Mouse (Mus musculus) C2C12 (cell line): ENCODE measurements around the gene Iqsec1.

Source experiments
- CTCF ChIP-seq: IDR thresholded peaks from one replicate; pipeline ENCODE4 v1.5.1; 2011; ENCODE audit not compliant: control insufficient read depth, insufficient read depth, insufficient read length
- FOSL1 ChIP-seq: IDR thresholded peaks from one replicate; pipeline ENCODE4 v1.8.0; 2011; ENCODE audit warnings: mild to moderate bottlenecking, low read length; ENCODE audit not compliant: poor library complexity, insufficient read depth, severe bottlenecking
- MAX ChIP-seq: IDR thresholded peaks from one replicate; pipeline ENCODE4 v1.6.1; 2011; ENCODE audit warnings: mild to moderate bottlenecking, control low read depth
- USF1 ChIP-seq: IDR thresholded peaks from one replicate; pipeline ENCODE4 v1.6.1; 2011; ENCODE audit warnings: low read depth, mild to moderate bottlenecking, control low read depth, moderate library complexity

- TF ChIP-seq CTCF (no peak), USF1 (no peak), MAX (no peak), FOSL1 (no peak)
Measured at GRCm38 (mm10) chr6:90819880-90820279, 168.6 kb downstream of the Iqsec1 start.
